8 mouse cellular contexts compared by ENCODE assay signal in the genomic region with DNA sequence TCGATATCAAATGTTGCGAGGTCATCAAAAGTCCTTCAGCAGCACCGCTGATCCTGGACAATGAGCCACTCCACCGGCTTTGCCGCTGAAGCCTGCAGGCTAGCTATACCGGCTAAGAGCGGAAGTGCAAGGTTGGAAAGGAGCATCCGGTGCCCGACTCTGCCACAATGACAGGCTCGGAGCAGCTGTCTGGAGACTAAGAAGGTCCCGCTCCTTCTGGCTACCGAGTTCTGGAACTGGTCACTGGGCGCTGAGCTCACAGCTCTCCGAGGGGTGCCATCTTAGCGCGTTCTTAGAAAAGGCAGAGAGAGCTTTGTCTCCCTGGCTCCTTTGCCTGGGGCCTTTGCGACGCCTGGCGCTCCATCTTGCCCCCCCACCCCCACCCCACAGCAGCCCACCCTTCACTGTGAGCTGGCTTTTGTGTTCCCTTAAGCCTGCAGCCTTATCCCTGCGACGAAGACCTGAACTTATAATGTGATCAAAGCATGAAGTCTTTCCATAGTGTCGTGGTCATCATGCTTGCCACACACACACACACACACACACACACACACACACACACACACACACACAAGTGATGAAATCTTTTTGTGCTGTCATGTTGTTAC. TPM values are rescaled to one million over a fixed set of nuclear protein-coding genes. Genes with fewer than 3 reads are reported as not detected.
DNase-seq lines count a peak whose midpoint lies in the region; ATAC-seq and TF ChIP-seq lines count a peak whose summit lies in the region.

No protein-coding gene starts in this region.

- intact Hi-C loops in heart, adult 2 months (cut with DNase I), result loop anchor here (1.0 kb wide), 1 partner anchor 22 kb away; a partner anchor contains a TSS
- intact Hi-C loops in heart, postnatal 36 days (cut with DNase I), result no loop called here
- intact Hi-C loops in left cerebral cortex, adult 2 months (cut with DNase I), result no loop called here

- no peaks in the 10 kb centered on the region for H3K27me3 ChIP-seq in heart, adult 2 months (ENCODE audit: control insufficient read depth, insufficient read depth, low read length)
- H3K27me3 ChIP-seq in hindbrain, embryonic 10.5 days (ENCODE audit: insufficient read depth, poor library complexity, severe bottlenecking), result peaks cover 3% of the 10 kb centered on the region; the same call in 1 of the 2 replicates
- H3K27me3 ChIP-seq in liver, embryonic 13.5 days, result no peaks in the 10 kb centered on the region; the same call in 1 of the 2 replicates
- no peaks in the 10 kb centered on the region for H3K27me3 ChIP-seq in neural tube, embryonic 12.5 days (replicated peaks)

- no peaks in the 10 kb centered on the region for H3K79me2 ChIP-seq in heart, adult 2 months (replicated peaks; ENCODE audit: control insufficient read depth, insufficient read depth, low read length)

- peak overlapping the region; percentile 57 for H3K27ac ChIP-seq in heart, adult 2 months
- H3K27ac ChIP-seq in brown adipose tissue, adult 24 weeks (replicated peaks; ENCODE audit: low read depth, low read length), result peak overlapping the region; percentile 52; the same call in 1 of the 2 replicates
- H3K27ac ChIP-seq in hindbrain, embryonic 10.5 days, result peak overlapping the region; percentile 85
- H3K27ac ChIP-seq in liver, embryonic 13.5 days, result no peak overlapping the region
- H3K27ac ChIP-seq in neural tube, embryonic 12.5 days, result peak overlapping the region; percentile 15; the same call in 1 of the 2 replicates
- no peak overlapping the region for H3K27ac ChIP-seq in left cerebral cortex, adult 2 months

- H3K9me3 ChIP-seq in hindbrain, embryonic 10.5 days, result no peaks in the 10 kb centered on the region
- H3K9me3 ChIP-seq in liver, embryonic 13.5 days (replicated peaks), result no peaks in the 10 kb centered on the region
- H3K9me3 ChIP-seq in neural tube, embryonic 12.5 days, result no peaks in the 10 kb centered on the region

- WGBS in heart, adult 2 months, result 18% methylated on average over 22 of the region's 22 CpGs
- WGBS in hindbrain, embryonic 10.5 days, result 14% methylated on average over 22 of the region's 22 CpGs
- 6% methylated on average over 22 of the region's 22 CpGs for WGBS in liver, embryonic 13.5 days (ENCODE audit: insufficient replicate concordance)
- 15% methylated on average over 22 of the region's 22 CpGs for WGBS in neural tube, embryonic 12.5 days

- TF ChIP-seq POLR2A in heart, adult 2 months (IDR thresholded peaks at IDR 0.05; ENCODE audit: insufficient read depth, low read depth, low read length), result no peak

- peak overlapping the region; percentile 24 for H3K4me3 ChIP-seq in heart, adult 2 months
- H3K4me3 ChIP-seq in brown adipose tissue, adult 24 weeks (ENCODE audit: insufficient read depth, low read depth, low read length), result peak overlapping the region; percentile 46
- H3K4me3 ChIP-seq in hindbrain, embryonic 10.5 days, result peak overlapping the region; percentile 47
- H3K4me3 ChIP-seq in liver, embryonic 13.5 days (replicated peaks), result peak overlapping the region; percentile 40
- peak overlapping the region; percentile 21 for H3K4me3 ChIP-seq in neural tube, embryonic 12.5 days
- H3K4me3 ChIP-seq in left cerebral cortex, adult 2 months, result no peak overlapping the region

- peak; percentile 43; the same call in 1 of the 2 replicates for ATAC-seq in liver, embryonic 13.5 days (ENCODE audit: low read depth)
- ATAC-seq in neural tube, embryonic 12.5 days (ENCODE audit: low FRiP score, low read depth), result peak; percentile 55

- peaks cover 5% of the 10 kb centered on the region for H3K4me1 ChIP-seq in heart, adult 2 months (ENCODE audit: control insufficient read depth, insufficient read depth, low read length)
- peaks cover 11% of the 10 kb centered on the region for H3K4me1 ChIP-seq in brown adipose tissue, adult 24 weeks (ENCODE audit: control insufficient read depth, insufficient read depth, insufficient read length, low read length)
- peaks cover 32% of the 10 kb centered on the region for H3K4me1 ChIP-seq in hindbrain, embryonic 10.5 days (replicated peaks)
- peaks cover 22% of the 10 kb centered on the region for H3K4me1 ChIP-seq in liver, embryonic 13.5 days (replicated peaks)
- H3K4me1 ChIP-seq in neural tube, embryonic 12.5 days, result peaks cover 19% of the 10 kb centered on the region

- H3K4me2 ChIP-seq in liver, embryonic 13.5 days, result peak overlapping the region; percentile 64
- peak overlapping the region; percentile 61 for H3K4me2 ChIP-seq in neural tube, embryonic 12.5 days (replicated peaks)

- no peak for TF ChIP-seq CTCF in heart, adult 2 months (IDR thresholded peaks at IDR 0.05)
- TF ChIP-seq CTCF in left cerebral cortex, adult 2 months (IDR thresholded peaks at IDR 0.05), result no peak

- no peaks in the 10 kb centered on the region for H3K36me3 ChIP-seq in heart, adult 2 months (ENCODE audit: control insufficient read depth, insufficient read depth, low read length)
- H3K36me3 ChIP-seq in hindbrain, embryonic 10.5 days, result no peaks in the 10 kb centered on the region
- H3K36me3 ChIP-seq in liver, embryonic 13.5 days, result no peaks in the 10 kb centered on the region
- no peaks in the 10 kb centered on the region for H3K36me3 ChIP-seq in neural tube, embryonic 12.5 days

- H3K9ac ChIP-seq in heart, adult 2 months (ENCODE audit: low read depth, low read length), result peak overlapping the region; percentile 49
- peak overlapping the region; percentile 53 for H3K9ac ChIP-seq in liver, embryonic 13.5 days
- 0 out of 2 replicates have a peak overlapping the region, but pooled peaks have one; percentile 33 for H3K9ac ChIP-seq in neural tube, embryonic 12.5 days

- TF ChIP-seq EP300 in heart, adult 2 months (IDR thresholded peaks at IDR 0.05; ENCODE audit: insufficient read depth, low read depth, low read length), result no peak

- DNase-seq in heart, adult 2 months, result no peak
- no peak for DNase-seq in heart, postnatal 36 days
- DNase-seq in hindbrain, embryonic 10.5 days (ENCODE audit: low spot score), result peak; percentile 69
- no peak for DNase-seq in liver, embryonic 13.5 days
- no peak for DNase-seq in left cerebral cortex, adult 2 months (ENCODE audit: extremely low spot score in 1 of 2, low spot score in 2 of 2)
- no peak for DNase-seq in B cell, adult 2 months

RNA-seq across cellular contexts. Expression of a gene that starts 22.2 kb away (rescaled TPM):
- total RNA-seq in heart, adult 2 months (2021), result 10 to 100 TPM; 31.1 to 36.1 TPM
- 25.5 and 30.5 TPM in 2 replicates for polyA plus RNA-seq in heart, adult 2 months (2012; rRNA removed)
- 10 to 100 TPM; 33.6 to 34.8 TPM for total RNA-seq in heart, postnatal 36 days (2021)
- polyA plus RNA-seq in brown adipose tissue, adult 24 weeks (2012; ENCODE audit: insufficient read depth, insufficient read length, missing spikeins), result 22.9 and 37.5 TPM in 2 replicates
- polyA plus RNA-seq in hindbrain, embryonic 10.5 days (2016; fragmentation: Nextera tagmentation; extraction: Ambion mirVana), result 151 and 155 TPM in 2 replicates
- polyA plus RNA-seq in liver, embryonic 13.5 days (2015; fragmentation: Nextera tagmentation; extraction: Ambion mirVana), result 82.8 and 94.8 TPM in 2 replicates
- polyA plus RNA-seq in neural tube, embryonic 12.5 days (2016; fragmentation: Nextera tagmentation; extraction: Ambion mirVana), result 125 TPM in 2 replicates
- 10 to 100 TPM; 55.9 to 62.8 TPM for total RNA-seq in left cerebral cortex, adult 2 months (2021)

RNA-seq across cellular contexts. Expression of a gene that starts 57.5 kb away (rescaled TPM):
- under 1 TPM; 0.18 to 0.20 TPM for total RNA-seq in heart, adult 2 months (2021)
- 0.04 and 0.35 TPM in 2 replicates for polyA plus RNA-seq in heart, adult 2 months (2012; rRNA removed)
- under 1 TPM; 0.14 to 0.41 TPM for total RNA-seq in heart, postnatal 36 days (2021)
- polyA plus RNA-seq in brown adipose tissue, adult 24 weeks (2012; ENCODE audit: insufficient read depth, insufficient read length, missing spikeins), result not detected in 2 replicates
- polyA plus RNA-seq in hindbrain, embryonic 10.5 days (2016; fragmentation: Nextera tagmentation; extraction: Ambion mirVana), result 0.12 and 0.17 TPM in 2 replicates
- polyA plus RNA-seq in liver, embryonic 13.5 days (2015; fragmentation: Nextera tagmentation; extraction: Ambion mirVana), result 2.2 and 2.6 TPM in 2 replicates
- 0.08 TPM in 1 of 2 replicates, not detected in the other for polyA plus RNA-seq in neural tube, embryonic 12.5 days (2016; fragmentation: Nextera tagmentation; extraction: Ambion mirVana)
- total RNA-seq in left cerebral cortex, adult 2 months (2021), result under 1 TPM in 1 of 2 experiments, not detected in 1; 0.27 TPM

Comparison
In these comparisons a context has a peak if more than half of its experiments do, and no peak if none do; other contexts are left out.
1. H3K27ac ChIP-seq: peak in heart, adult 2 months (single experiment), brown adipose tissue, adult 24 weeks (single experiment), hindbrain, embryonic 10.5 days (single experiment) and neural tube, embryonic 12.5 days (single experiment); none in liver, embryonic 13.5 days (single experiment) and left cerebral cortex, adult 2 months (single experiment).
2. Peak in every context shown above with its lines, with median percentiles within 50 percentile points of each other: H3K9ac ChIP-seq.